Mouse (Mus musculus) layer of hippocampus, adult 9-10 months (tissue): ENCODE results near the gene Npcd.

ENCODE experiments used
- DNase-seq: peaks from one replicate; pipeline ENCODE4 v3.0.0; 2022; ENCODE audit warnings: low spot score

The Npcd gene

GRCm38 (mm10) chr15:79741921-79742705 is 91.9 kb downstream of the Npcd start, which contains the start of gene Sun2:
Sun2 (minus strand) TSS chr15:79742536.
- DNase-seq: peak; percentile 79

- DNase-seq: no peak
These were observed 92.7 kb downstream of the Npcd start for GRCm38 (mm10) chr15:79741173-79741858.

GRCm38 (mm10) chr15:79740739-79741138 is 93.3 kb downstream of the Npcd start:
- no peak for DNase-seq
